Mouse (Mus musculus) kidney, postnatal 0 days (tissue): Measurements from ENCODE around the gene Foxn2. TPM values are rescaled to one million over a fixed set of nuclear protein-coding genes. Genes with fewer than 3 reads are reported as not detected.

Source experiments
- ATAC-seq: fragments of 200-750 bp; cut with Nextera tagmentation; replicated peaks from 2 replicates; pipeline ENCODE4 v1.8.0; 2017; ENCODE audit warnings: low read depth, moderate number of reproducible peaks, moderate TSS enrichment, moderate library complexity; ENCODE audit not compliant: low FRiP score
- DNase-seq: peaks from one replicate; pipeline ENCODE4 v3.0.0-alpha.2; 2016; ENCODE audit warnings: low spot score
- H3K27ac ChIP-seq: fragments of 300-500 bp; sonication (generic); 2 replicates; pipeline ENCODE4 v1.5.1; 2014; ENCODE audit warnings: mild to moderate bottlenecking
- H3K27me3 ChIP-seq: fragments of 300-500 bp; sonication (generic); 2 replicates; pipeline ENCODE4 v1.6.1; 2014; ENCODE audit warnings: low read length, mixed read lengths; ENCODE audit not compliant: insufficient read depth
- H3K36me3 ChIP-seq: fragments of 300-500 bp; sonication (generic); 2 replicates; pipeline ENCODE4 v1.6.1; 2014; ENCODE audit warnings: low read length, mixed read lengths; ENCODE audit not compliant: insufficient read depth
- H3K4me1 ChIP-seq: fragments of 300-500 bp; sonication (generic); replicated peaks from 2 replicates; pipeline ENCODE4 v1.6.1; 2014; ENCODE audit warnings: antibody characterized with exemption, low read length, mixed read lengths; ENCODE audit not compliant: insufficient read depth
- H3K4me2 ChIP-seq: fragments of 300-500 bp; sonication (generic); 2 replicates; pipeline ENCODE4 v1.6.1; 2014; ENCODE audit warnings: mild to moderate bottlenecking, low read length, moderate library complexity, mixed read lengths
- H3K4me3 ChIP-seq: fragments of 300-500 bp; sonication (generic); replicated peaks from 2 replicates; pipeline ENCODE4 v1.5.1; 2014; ENCODE audit warnings: low read depth, low read length
- H3K9ac ChIP-seq: fragments of 300-500 bp; sonication (generic); 2 replicates; pipeline ENCODE4 v1.6.1; 2014; ENCODE audit warnings: low read depth, low read length
- H3K9me3 ChIP-seq: fragments of 300-500 bp; sonication (generic); replicated peaks from 2 replicates; pipeline ENCODE4 v1.6.1; 2016; ENCODE audit warnings: low read length, inconsistent platforms, mixed read lengths
- CTCF ChIP-seq: IDR thresholded peaks from 2 replicates; pipeline ENCODE4 v1.5.1; 2016; ENCODE audit warnings: antibody characterized with exemption, low read depth, mild to moderate bottlenecking, moderate library complexity
- WGBS: fragments of 180-500 bp; shearing (Covaris S2); extraction: QIAGEN DNeasy Blood & Tissue Kit; methylation state at CpG from one replicate; pipeline ENCODE4 v1.1.7; 2014; 5-methylcytosine and 5-hydroxymethylcytosine counted together
- polyA plus RNA-seq: library from polyadenylated mRNA; unstranded; fragments of >200 nt; fragmentation: Nextera tagmentation; extraction: Ambion mirVana; gene quantifications from 2 replicates; pipeline ENCODE4 v1.2.1, GENCODE M21; 2015

Gene Foxn2
- polyA plus RNA-seq, 1 experiment from 2014 or later = 9.9 TPM

- 93% methylated on average over 11 of the region's 11 CpGs for WGBS
- no peak overlapping the region for H3K4me3 ChIP-seq
- no peak overlapping the region for H3K4me2 ChIP-seq
- no peak overlapping the region for H3K27ac ChIP-seq
- H3K9me3 ChIP-seq = no peaks in the 10 kb centered on the region
- no peaks in the 10 kb centered on the region for H3K27me3 ChIP-seq
- DNase-seq (no peak), ATAC-seq (no peak)
- no peak for TF ChIP-seq CTCF
- H3K4me1 ChIP-seq = no peaks in the 10 kb centered on the region
- H3K9ac ChIP-seq = no peak overlapping the region
- 0 out of 2 replicates have a peak, but pooled peaks cover 6% of the 10 kb centered on the region for H3K36me3 ChIP-seq
These were observed 44.0 kb downstream of the Foxn2 start for GRCm38 (mm10) chr17:88484539-88484938.

- DNase-seq (no peak), ATAC-seq (no peak)
- Histone ChIP-seq H3K27me3 (no peaks in the 10 kb centered on the region), H3K4me3 (no peak overlapping the region), H3K36me3 (0 out of 2 replicates have a peak, but pooled peaks cover 6% of the 10 kb centered on the region), H3K9me3 (no peaks in the 10 kb centered on the region), H3K27ac (no peak overlapping the region), H3K4me2 (no peak overlapping the region), H3K4me1 (no peaks in the 10 kb centered on the region), H3K9ac (no peak overlapping the region)
- WGBS = 94% methylated on average over 1 of the region's 1 CpGs
- TF ChIP-seq CTCF = no peak
These were observed 44.4 kb downstream of the Foxn2 start for GRCm38 (mm10) chr17:88484951-88485350.

GRCm38 (mm10) chr17:88490546-88490945 lies 50.0 kb downstream of the Foxn2 start:
- no peak for DNase-seq
- Histone ChIP-seq H3K9me3 (no peaks in the 10 kb centered on the region), H3K27me3 (no peaks in the 10 kb centered on the region), H3K27ac (no peak overlapping the region), H3K4me3 (no peak overlapping the region), H3K9ac (no peak overlapping the region), H3K4me1 (no peaks in the 10 kb centered on the region), H3K36me3 (peaks cover 11% of the 10 kb centered on the region), H3K4me2 (no peak overlapping the region)
- WGBS = 94% methylated on average over 10 of the region's 10 CpGs
- ATAC-seq = no peak
- TF ChIP-seq CTCF = no peak

GRCm38 (mm10) chr17:88491366-88492106 lies 51.0 kb downstream of the Foxn2 start:
- peak; percentile 14; the same call in 1 of the 2 replicates for TF ChIP-seq CTCF
- no peaks in the 10 kb centered on the region for H3K27me3 ChIP-seq
- no peaks in the 10 kb centered on the region for H3K4me1 ChIP-seq
- 97% methylated on average over 13 of the region's 13 CpGs for WGBS
- no peaks in the 10 kb centered on the region for H3K9me3 ChIP-seq
- no peak overlapping the region for H3K9ac ChIP-seq
- no peak overlapping the region for H3K4me2 ChIP-seq
- no peak overlapping the region for H3K27ac ChIP-seq
- DNase-seq = no peak
- no peak overlapping the region for H3K4me3 ChIP-seq
- no peak for ATAC-seq
- H3K36me3 ChIP-seq = peaks cover 9% of the 10 kb centered on the region

GRCm38 (mm10) chr17:88492107-88492460 lies 51.6 kb downstream of the Foxn2 start:
- Histone ChIP-seq H3K27ac (no peak overlapping the region), H3K27me3 (no peaks in the 10 kb centered on the region), H3K9ac (no peak overlapping the region), H3K4me3 (no peak overlapping the region), H3K36me3 (peaks cover 5% of the 10 kb centered on the region), H3K4me2 (no peak overlapping the region), H3K4me1 (no peaks in the 10 kb centered on the region), H3K9me3 (no peaks in the 10 kb centered on the region)
- ATAC-seq (no peak), DNase-seq (no peak)
- 94% methylated on average over 5 of the region's 5 CpGs for WGBS
- no peak for TF ChIP-seq CTCF

- DNase-seq (no peak), ATAC-seq (no peak)
- no peaks in the 10 kb centered on the region for H3K9me3 ChIP-seq
- peaks cover 5% of the 10 kb centered on the region for H3K36me3 ChIP-seq
- no peaks in the 10 kb centered on the region for H3K4me1 ChIP-seq
- no peak overlapping the region for H3K9ac ChIP-seq
- WGBS = 83% methylated on average over 9 of the region's 9 CpGs
- H3K4me2 ChIP-seq = no peak overlapping the region
- no peak for TF ChIP-seq CTCF
- no peak overlapping the region for H3K27ac ChIP-seq
- H3K27me3 ChIP-seq = no peaks in the 10 kb centered on the region
- H3K4me3 ChIP-seq = no peak overlapping the region
These were observed 53.0 kb downstream of the Foxn2 start for GRCm38 (mm10) chr17:88493551-88493950.
